Mouse (Mus musculus): ENCODE measurements around the gene Morn4. TPM values are rescaled to one million over a fixed set of nuclear protein-coding genes. Genes with fewer than 3 reads are reported as not detected.
A peak's percentile ranks its signal among the peaks of the same experiment; 100 is the strongest.

Gene Morn4
- total RNA-seq (2021): 1 to 10 TPM; 4.5 to 5.3 TPM
- long read RNA-seq, experiment 1, transcript Morn4-201 (5 exons, 1,800 nt): major isoform, 6 of 6 reads
- long read RNA-seq, experiment 1, partial matches to known transcripts: 0 of 6 reads
- long read RNA-seq, experiment 1, other reads (novel, unspliced or antisense): 0 of 6 reads
- long read RNA-seq, experiment 2, transcript Morn4-201 (5 exons, 1,800 nt): major isoform, 7 of 11 reads
- long read RNA-seq, experiment 2, partial matches to known transcripts: 1 of 11 reads
- long read RNA-seq, experiment 2, other reads (novel, unspliced or antisense): 3 of 11 reads

DNA sequence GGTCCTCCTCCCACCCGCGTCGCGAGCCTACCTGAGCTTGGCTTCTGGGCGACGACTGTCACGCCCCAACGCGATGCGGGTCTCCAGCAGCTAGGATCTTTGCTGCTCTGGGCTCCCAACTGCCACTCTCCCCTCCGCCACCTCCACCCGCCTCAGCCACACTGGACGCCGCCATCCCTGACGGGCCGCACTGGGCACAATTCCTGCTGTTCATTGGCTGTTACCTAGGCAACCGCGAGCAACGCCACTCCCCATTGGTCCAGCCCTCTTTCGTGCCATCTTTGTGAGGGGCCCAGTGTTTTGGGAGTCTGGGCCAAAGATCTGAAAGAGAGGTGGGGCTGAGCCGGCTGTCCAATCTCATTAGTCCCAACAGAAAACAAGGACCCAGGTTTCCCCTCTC lies at the start of gene Morn4:
Gene Morn4 (minus strand): TSS at position 192 of the 400 bp plus-strand sequence.
- peak; percentile 58 to 78 for DNase-seq
- intact Hi-C loops (cut with DNase I): loop anchor here (5.0 kb wide), 1 partner anchor 49 kb away; the partner anchor contains the start of gene Ankrd2

GRCm38 (mm10) chr19:42135070-42135469 lies 48.9 kb upstream of the Morn4 start:
- intact Hi-C loops (cut with DNase I): no loop called here
- no peak for DNase-seq

GRCm38 (mm10) chr19:42131101-42131500 lies 44.9 kb upstream of the Morn4 start:
- no peak for DNase-seq
- intact Hi-C loops (cut with DNase I): no loop called here

DNA sequence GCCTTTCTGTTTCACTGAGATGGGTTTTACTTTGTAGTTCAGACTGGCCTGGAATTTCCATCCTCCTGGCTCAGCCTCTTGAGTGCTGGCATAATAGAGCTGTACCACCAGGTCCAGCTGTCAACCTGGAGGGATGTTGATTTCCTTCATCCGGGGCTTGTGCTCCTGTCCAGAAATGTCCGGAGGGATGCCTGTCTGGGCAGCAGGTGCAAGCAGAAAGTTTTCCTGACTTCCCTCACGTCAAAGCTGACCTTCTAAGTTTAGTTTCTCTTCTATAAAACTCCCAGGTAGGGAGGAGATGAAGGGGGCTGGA lies 44.1 kb upstream of the Morn4 start:
- no peak for DNase-seq
- intact Hi-C loops (cut with DNase I): no loop called here

DNA sequence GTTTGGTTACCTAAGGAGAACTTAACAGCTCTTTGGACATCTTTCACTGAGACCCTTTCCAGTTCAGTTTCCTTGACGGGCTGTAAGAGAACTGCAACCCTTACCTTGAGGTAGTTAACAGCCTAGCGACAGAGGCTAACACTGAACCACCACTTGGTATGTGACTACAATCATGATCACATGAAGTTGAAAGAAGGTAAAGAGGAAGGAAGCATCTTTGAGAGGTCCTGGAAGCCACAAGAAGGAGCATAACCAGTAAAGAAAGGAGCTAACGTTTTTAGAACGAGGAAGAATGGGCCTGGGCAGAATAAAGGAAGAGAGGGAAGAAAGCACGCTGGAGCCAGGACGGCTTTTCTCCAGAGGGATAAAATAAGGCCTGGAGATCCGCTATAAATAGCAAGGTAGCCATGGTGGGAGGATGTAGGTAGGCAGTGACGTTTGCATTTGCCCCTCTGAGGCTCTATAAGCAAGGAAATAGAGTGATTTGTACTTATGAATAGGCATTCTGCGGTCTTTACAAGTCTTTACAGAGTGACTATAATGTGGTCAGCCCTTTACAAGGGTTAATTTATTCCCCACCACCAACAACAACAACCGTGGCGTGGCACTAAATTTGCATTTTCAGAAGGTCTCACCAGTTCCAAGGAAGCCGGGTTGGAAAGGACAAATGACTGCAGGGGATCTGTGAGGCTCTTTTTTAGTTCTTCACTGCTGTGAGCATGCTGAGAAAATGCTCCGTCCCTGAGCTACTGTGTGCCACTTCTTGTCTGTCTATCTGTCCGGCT lies 43.5 kb upstream of the Morn4 start:
- intact Hi-C loops (cut with DNase I): no loop called here
- DNase-seq: no peak

GRCm38 (mm10) chr19:42128787-42129508 lies 42.8 kb upstream of the Morn4 start, which contains the start of gene Avpi1:
Gene Avpi1, minus strand, starts transcription at chr19:42129059.
- intact Hi-C loops (cut with DNase I): no loop called here
- DNase-seq: peak; percentile 95

- DNase-seq: no peak
- intact Hi-C loops (cut with DNase I): no loop called here
Measured at GRCm38 (mm10) chr19:42128052-42128740, 42.0 kb upstream of the Morn4 start.

- no peak for DNase-seq
- intact Hi-C loops (cut with DNase I): no loop called here
Measured at GRCm38 (mm10) chr19:42127024-42127423, 40.9 kb upstream of the Morn4 start.

DNA sequence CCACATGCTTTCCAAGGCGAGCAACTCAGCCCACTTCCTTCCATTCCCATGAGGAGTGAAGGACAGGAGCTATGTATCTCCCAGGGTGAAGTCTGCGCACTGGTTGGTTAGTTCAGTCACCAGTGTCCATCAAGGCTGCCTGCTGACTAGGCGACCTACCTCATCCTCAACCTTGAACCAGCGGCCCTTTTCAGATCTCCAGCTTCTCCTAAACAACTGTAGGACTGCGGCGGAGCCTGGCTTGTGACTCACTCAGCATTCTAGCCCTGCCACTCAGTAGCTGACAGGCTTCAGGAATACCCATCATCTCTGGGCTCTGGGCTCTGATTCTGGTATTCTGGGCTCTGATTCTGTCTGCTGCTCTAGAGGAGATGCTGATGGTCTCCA lies 40.1 kb upstream of the Morn4 start:
- intact Hi-C loops (cut with DNase I): no loop called here
- DNase-seq: no peak

DNA sequence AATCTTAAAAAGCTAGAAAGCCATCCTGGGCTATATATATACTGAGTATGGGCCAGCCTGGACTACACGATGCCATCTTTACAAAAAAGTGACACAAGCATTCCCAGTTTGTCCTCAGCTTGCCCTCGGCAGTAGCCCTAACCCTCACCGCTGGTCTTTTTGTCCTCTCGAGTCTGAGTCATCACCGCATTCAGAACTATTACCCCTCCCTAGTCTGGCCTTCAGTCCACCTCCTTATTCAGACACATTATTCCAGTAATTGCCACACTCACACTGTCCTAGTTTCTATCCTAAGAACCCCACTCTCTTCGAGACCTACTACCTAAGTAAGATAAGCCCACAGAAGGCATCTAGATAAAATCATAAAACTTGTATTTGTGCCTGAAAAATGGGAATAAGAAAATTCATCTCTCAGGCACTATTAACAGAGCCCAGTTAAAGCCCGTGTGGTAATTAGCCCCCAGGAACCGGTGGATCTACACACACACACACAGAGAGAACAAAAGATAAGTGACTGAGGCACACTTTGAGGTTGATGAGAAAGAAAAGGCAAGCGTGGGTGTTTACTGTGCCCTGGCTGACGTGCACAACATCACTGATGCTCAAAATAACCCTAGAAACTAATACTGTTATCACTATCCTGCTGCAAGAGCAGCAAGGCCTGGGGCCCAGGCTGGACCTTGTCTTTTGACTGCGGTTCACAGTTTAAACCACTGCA lies 39.5 kb upstream of the Morn4 start:
- intact Hi-C loops (cut with DNase I): no loop called here
- no peak for DNase-seq

DNA sequence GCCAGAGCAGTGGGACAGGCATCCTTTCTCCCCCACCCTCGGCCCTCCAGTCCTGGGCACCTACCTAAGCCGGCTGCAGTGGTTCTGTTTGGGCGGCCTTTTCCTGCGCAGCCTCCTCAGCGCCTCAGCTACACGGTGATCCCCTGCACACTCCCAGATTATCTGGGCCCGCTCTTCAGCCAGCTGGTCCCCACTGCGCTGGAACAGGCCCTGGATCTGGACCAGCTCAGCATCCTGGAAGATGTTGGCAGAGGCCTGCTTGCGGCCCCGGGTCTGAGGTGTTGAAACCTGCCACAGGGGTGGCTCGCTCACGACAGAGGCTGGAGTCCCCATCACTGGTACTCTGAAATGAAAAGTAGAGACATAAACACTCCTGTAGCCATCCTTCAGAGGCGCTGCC lies 38.5 kb upstream of the Morn4 start:
- intact Hi-C loops (cut with DNase I): no loop called here
- DNase-seq: no peak

GRCm38 (mm10) chr19:42120451-42120850 lies 34.3 kb upstream of the Morn4 start:
- intact Hi-C loops (cut with DNase I): no loop called here

DNA sequence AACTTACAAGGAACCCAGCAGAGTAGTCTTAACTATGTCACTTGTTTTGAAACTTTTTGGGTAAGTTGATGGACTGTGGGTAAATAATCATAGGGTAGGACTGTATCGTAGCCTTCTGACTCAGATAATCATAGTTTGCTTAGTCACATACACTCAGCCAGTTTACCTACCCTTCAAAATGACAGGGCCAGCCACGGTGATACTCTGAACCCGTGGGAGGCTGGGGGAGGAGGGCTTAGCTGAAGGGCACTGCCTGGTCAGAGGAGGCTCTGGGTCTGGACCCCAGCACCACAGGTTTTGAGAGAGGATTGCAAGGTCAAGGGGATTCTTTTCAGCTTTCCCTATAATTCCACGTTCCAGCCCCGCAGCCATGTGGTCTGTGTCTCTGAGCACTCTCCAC lies 32.4 kb upstream of the Morn4 start:
- no peak for DNase-seq
- intact Hi-C loops (cut with DNase I): no loop called here

More at GRCm38 (mm10) chr19:42120451-42120850, 34.3 kb upstream of the Morn4 start:
- DNase-seq: no peak

DNA sequence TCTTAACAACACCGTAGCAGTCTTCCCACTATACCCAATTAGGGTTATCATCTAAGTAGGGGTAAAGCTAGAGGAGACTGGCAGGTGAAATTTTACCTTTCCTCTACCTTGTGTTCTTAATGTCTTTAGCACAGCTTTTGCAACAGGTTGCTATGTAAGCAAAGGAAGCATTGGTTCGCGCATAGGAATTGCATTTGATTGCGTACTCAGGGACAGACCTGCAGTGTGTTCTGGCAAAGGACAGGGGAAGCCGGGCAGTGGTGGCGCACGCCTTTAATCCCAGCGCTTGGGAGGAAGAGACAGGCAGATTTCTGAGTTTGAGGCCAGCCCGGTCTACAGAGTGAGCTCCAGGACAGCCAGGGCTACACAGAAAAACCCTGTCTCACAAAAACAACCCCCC lies 32.0 kb upstream of the Morn4 start:
- intact Hi-C loops (cut with DNase I): no loop called here
- no peak for DNase-seq

GRCm38 (mm10) chr19:42115783-42116335 lies 29.7 kb upstream of the Morn4 start:
- DNase-seq: no peak
- intact Hi-C loops (cut with DNase I): no loop called here

DNA sequence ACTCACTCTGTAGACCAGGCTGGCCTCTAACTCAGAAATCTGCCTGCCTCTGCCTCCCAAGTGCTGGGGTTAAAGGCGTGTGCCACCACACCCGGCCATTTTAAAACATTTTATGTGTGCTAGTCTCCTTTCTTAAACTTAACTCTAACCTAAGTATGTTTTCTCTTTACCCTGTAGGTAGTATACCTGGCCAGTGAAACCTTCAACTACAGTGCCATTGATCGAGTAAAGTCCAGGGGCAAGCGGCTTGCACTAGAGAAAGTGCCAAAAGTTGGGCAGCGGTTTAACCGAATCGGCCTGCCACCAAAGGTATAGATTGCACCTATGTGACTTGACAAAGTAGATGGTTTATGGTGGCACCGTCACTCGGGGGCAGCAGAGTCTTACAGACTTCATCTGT lies 18.5 kb upstream of the Morn4 start:
- DNase-seq: no peak

DNA sequence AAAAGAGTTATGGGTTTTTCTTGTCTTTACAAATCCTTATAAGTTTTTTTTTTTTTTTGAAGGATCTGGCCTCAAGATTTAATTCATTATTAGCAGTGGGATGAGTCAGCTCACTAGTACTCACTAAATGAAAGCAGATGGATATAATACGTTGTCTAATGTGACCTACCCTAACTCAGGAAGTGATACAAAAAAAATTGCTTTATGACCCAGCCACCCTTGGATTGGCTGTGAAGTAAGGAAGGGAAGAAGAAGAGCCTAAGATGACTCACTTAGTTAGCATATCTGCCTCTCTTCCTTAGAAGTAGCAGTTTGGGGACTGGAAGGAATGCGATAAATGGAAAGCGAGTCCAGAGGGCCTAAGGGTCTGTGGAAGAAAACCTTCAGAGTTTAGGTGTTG lies 13.2 kb upstream of the Morn4 start:
- DNase-seq: no peak
- intact Hi-C loops (cut with DNase I): no loop called here

More for the DNA sequence above, 18.5 kb upstream of the Morn4 start:
- intact Hi-C loops (cut with DNase I): no loop called here

- no peak for DNase-seq
- intact Hi-C loops (cut with DNase I): no loop called here
Measured at GRCm38 (mm10) chr19:42090637-42091141, 4.5 kb upstream of the Morn4 start.

DNA sequence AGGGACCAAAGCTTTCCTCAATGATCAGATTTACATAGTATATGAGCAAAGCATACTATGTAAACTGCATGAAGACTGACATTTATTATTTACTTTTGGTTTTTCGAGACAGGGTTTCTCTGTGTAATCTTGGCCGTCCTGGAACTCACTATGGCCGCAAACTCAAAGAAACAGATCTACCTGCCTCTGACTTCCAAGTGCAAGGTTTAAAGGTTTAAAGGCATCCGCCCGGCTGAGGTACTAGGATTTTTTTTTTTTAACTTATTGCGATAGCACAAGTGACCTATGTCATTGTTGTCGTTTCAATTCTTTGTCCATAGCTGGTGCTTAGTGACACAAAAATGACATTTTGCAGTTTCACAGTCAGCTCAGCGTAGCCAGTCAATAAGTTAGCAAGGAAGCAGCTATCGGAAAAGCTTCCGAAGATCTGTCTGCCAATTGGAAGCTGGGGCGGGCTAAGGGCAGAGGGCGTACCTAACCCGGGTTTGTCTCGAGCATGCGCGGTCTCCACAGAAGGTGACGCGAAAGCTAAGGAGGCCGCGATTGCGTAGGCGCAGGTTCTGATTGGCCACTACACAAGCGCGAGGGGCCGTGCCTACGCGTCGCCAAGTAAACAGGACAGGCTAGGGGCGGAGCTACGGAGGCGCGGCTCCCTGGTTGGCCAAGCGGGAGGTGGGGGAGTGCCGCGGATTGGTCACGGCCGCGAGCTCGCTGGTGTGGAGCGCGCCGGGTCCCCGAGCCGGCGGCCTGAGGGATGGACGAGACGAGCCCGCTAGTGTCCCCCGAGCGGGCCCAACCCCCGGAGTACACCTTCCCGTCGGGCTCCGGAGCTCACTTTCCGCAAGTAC lies 3.8 kb upstream of the Morn4 start, which contains the start of gene Pi4k2a:
Gene Pi4k2a (plus strand): TSS at position 723 of the 848 bp plus-strand sequence.
- peak; percentile 98 for DNase-seq

More for the DNA sequence above, 3.8 kb upstream of the Morn4 start, which contains the start of gene Pi4k2a:
- intact Hi-C loops (cut with DNase I): loop anchor here (5.0 kb wide), 1 partner anchor 53 kb away; the partner anchor contains the start of gene Ankrd2

Data from heart, postnatal 14 days (tissue).